Mouse (Mus musculus) lung, adult 2 months (tissue): ENCODE results near the gene Mpo. TPM values are rescaled to one million over a fixed set of nuclear protein-coding genes. Genes with fewer than 3 reads are reported as not detected.

Experiments used
- DNase-seq: peaks from one replicate; pipeline ENCODE4 v3.0.0; 2022
- H3K4me1 ChIP-seq: fragments of 200-500 bp; 2 replicates; pipeline ENCODE4 v1.6.1; 2011; ENCODE audit warnings: low read length; ENCODE audit not compliant: control insufficient read depth, insufficient read depth
- H3K4me3 ChIP-seq: fragments of 200-500 bp; replicated peaks from 2 replicates; pipeline ENCODE3; 2011; ENCODE audit warnings: low read depth, mild to moderate bottlenecking, control low read depth, low read length; ENCODE audit errors: extremely low read depth
- CTCF ChIP-seq: fragments of 200-500 bp; IDR thresholded peaks from 2 replicates; pipeline ENCODE4 v1.5.1; 2011; ENCODE audit warnings: mild to moderate bottlenecking, low read length, control low read depth; ENCODE audit not compliant: insufficient read depth
- POLR2A ChIP-seq: fragments of 200-500 bp; IDR thresholded peaks from 2 replicates; pipeline ENCODE4 v1.6.1; 2011; ENCODE audit warnings: low read depth, mild to moderate bottlenecking, control low read depth, low read length, borderline replicate concordance; ENCODE audit errors: extremely low read depth
- WGBS: fragments of 180-500 bp; shearing (Covaris S2); methylation state at CpG from one replicate; pipeline ENCODE4 v1.1.7; 2018; 5-methylcytosine and 5-hydroxymethylcytosine counted together
- polyA plus RNA-seq: library from polyadenylated mRNA; depleted of rRNA; stranded (reverse); fragments of >200 nt; gene quantifications from 2 replicates; pipeline ENCODE4 v1.2.3, GENCODE M21; 2012

The Mpo gene
- polyA plus RNA-seq, 1 experiment, result 0.60 TPM

- no peak for TF ChIP-seq CTCF
- no peak for TF ChIP-seq POLR2A
- Histone ChIP-seq H3K4me3 (no peak overlapping the region), H3K4me1 (no peaks in the 10 kb centered on the region)
- 80% methylated on average over 8 of the region's 8 CpGs for WGBS
- DNase-seq, result no peak
Measured at GRCm38 (mm10) chr11:87780130-87780529, 13.3 kb upstream of the Mpo start.

GRCm38 (mm10) chr11:87790088-87790487, 3.3 kb upstream of the Mpo start:
- DNase-seq, result no peak
- 80% methylated on average over 6 of the region's 6 CpGs for WGBS
- TF ChIP-seq CTCF (no peak), POLR2A (no peak)
- no peak overlapping the region for H3K4me3 ChIP-seq
- no peaks in the 10 kb centered on the region for H3K4me1 ChIP-seq

DNA sequence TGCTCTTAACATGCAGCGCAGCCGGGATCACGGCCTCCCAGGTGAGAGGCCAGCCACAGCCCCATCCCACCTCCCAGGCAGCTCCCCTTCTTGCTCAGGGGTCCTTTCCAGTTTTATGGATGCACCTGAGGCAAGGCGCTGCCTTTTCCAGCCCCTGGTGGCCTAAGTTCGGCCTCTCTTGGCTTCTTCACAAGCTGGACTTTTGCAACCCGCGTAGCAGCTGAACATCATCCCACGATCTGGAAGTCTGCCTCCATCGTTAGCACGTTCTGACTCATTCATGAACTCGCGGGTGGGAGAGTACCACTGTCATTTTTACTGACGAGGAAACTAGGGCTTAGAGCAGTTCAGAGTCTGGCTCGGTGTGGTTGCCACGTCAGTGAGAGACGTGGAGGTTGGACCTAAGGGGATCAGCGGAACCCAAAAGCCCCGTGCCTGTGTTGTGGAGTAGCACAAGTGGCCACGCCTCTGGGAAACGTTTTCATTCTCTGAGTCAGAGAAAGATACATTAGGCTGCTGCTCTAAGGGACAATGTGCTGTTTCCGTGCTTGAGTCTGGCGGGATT, 8.4 kb downstream of the Mpo start:
- Histone ChIP-seq H3K4me3 (no peak overlapping the region), H3K4me1 (no peaks in the 10 kb centered on the region)
- TF ChIP-seq CTCF (no peak), POLR2A (no peak)
- WGBS, result 75% methylated on average over 22 of the region's 22 CpGs
- no peak for DNase-seq

DNA sequence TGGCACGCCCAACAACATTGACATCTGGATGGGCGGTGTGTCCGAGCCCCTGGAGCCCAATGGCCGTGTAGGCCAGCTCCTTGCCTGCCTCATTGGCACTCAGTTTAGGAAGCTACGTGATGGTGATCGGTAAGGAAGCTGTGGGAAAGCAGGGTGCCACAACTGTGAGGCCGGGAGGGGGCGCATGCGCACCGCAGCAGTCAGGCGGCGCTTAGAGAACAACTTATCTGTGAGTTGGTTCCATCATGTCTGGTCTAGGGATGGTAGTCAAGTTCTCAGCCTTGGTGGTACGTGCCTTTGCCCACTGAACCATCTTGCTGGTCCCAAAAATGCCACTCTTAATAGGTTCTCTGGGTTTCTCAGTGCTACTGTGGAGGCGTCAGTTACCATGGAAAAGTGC, 9.2 kb downstream of the Mpo start:
- no peak overlapping the region for H3K4me3 ChIP-seq
- no peak for DNase-seq
- WGBS, result 57% methylated on average over 14 of the region's 14 CpGs
- H3K4me1 ChIP-seq, result no peaks in the 10 kb centered on the region
- peak; percentile 40; the same call in 1 of the 2 replicates for TF ChIP-seq CTCF
- no peak for TF ChIP-seq POLR2A

- DNase-seq, result no peak
Measured at GRCm38 (mm10) chr11:87805448-87805847, 12.1 kb downstream of the Mpo start.

GRCm38 (mm10) chr11:87807433-87807832, 14.1 kb downstream of the Mpo start:
- H3K4me1 ChIP-seq, result no peaks in the 10 kb centered on the region
- 75% methylated on average over 6 of the region's 6 CpGs for WGBS

More at GRCm38 (mm10) chr11:87805448-87805847, 12.1 kb downstream of the Mpo start:
- TF ChIP-seq CTCF (peak; percentile 26; the same call in 1 of the 2 replicates), POLR2A (no peak)
- WGBS, result 76% methylated on average over 1 of the region's 1 CpGs
- Histone ChIP-seq H3K4me3 (no peak overlapping the region), H3K4me1 (no peaks in the 10 kb centered on the region)

GRCm38 (mm10) chr11:87808236-87808635, 14.9 kb downstream of the Mpo start:
- WGBS, result 48% methylated on average over 7 of the region's 7 CpGs
- TF ChIP-seq POLR2A (no peak), CTCF (no peak)
- Histone ChIP-seq H3K4me3 (no peak overlapping the region), H3K4me1 (no peaks in the 10 kb centered on the region)
- DNase-seq, result no peak

More at GRCm38 (mm10) chr11:87807433-87807832, 14.1 kb downstream of the Mpo start:
- DNase-seq, result no peak
- H3K4me3 ChIP-seq, result no peak overlapping the region
- TF ChIP-seq CTCF (no peak), POLR2A (no peak)

DNA sequence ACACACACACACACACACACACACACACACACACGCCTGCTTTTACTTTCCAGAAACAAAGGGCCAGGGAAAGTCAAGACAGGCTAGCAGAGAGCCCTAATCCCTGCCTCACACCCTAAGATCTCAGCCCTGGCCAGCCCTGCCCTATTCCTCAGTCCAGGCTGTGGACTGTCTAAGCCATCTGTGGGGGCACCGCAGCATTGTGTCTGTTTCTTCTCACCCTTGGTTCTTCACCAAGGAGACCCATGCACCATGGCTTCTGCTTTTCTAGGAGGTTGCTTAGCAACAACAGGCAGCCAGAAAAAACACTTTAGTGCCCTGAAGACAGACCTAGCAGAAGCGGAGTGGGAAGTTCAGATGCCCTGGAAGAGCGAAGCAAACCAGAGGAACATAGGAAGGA, 18.0 kb downstream of the Mpo start:
- no peak for DNase-seq
- WGBS, result 47% methylated on average over 4 of the region's 4 CpGs

GRCm38 (mm10) chr11:87814831-87815230, 21.4 kb downstream of the Mpo start:
- no peak for DNase-seq
- no peaks in the 10 kb centered on the region for H3K4me1 ChIP-seq
- 69% methylated on average over 8 of the region's 8 CpGs for WGBS
- H3K4me3 ChIP-seq, result no peak overlapping the region
- TF ChIP-seq POLR2A, result no peak
- TF ChIP-seq CTCF, result no peak

More for the DNA sequence above, 18.0 kb downstream of the Mpo start:
- TF ChIP-seq CTCF, result no peak
- no peak for TF ChIP-seq POLR2A
- Histone ChIP-seq H3K4me1 (no peaks in the 10 kb centered on the region), H3K4me3 (no peak overlapping the region)

DNA sequence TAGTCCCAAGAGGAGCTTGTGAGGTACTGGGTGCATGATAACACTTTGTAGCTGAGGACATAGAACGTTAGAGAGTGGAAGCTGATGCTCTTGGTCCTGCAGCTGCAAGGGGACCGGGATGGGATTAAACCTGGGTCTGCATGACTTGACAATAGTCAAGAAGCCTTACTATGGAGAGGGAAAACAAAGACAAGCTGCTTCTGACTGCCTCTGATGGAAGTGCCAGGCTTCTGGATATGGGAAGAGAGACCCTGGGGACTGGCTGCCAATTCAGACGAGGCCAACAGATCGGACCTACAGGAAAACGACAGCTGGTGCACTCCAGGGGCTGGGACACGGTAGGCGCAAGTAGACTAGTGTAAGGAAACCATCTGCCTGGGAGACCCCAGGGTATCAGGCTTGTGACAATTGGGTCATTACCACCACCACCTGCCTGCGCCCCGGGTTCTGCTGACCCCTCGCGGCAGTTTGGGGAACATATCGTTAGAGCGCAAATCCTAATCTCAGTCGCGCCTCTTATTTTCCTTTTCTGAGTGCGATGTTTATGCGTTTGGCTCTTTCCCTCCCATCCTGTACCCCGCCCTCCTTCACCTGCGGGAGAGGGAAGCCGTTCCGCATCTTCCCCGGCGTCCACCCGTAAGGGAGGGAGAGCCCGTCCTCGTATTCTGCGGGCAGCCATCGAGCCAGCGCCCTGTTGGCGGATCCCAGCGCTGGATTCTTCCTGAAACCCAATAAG, 23.5 kb downstream of the Mpo start:
- no peak for TF ChIP-seq POLR2A
- peak; percentile 69 for TF ChIP-seq CTCF
- peak overlapping the region; percentile 21 for H3K4me3 ChIP-seq
- 5% methylated on average over 31 of the region's 31 CpGs for WGBS
- DNase-seq, result peak; percentile 33
- H3K4me1 ChIP-seq, result no peaks in the 10 kb centered on the region
